8 mouse cellular contexts compared by ENCODE assay signal in genomic region chr8:121241761-121242552, GRCm38 (mm10).
DNase-seq lines count a peak whose midpoint lies in the region; ATAC-seq and TF ChIP-seq lines count a peak whose summit lies in the region.
"Had no signal": no experiment of that assay in that cellular context is flagged by ENCODE, and none has a peak within 500 bp of the region (broad histone marks: within the 10 kb centered on the region; RNA-seq: fewer than 3 reads in every experiment).

No protein-coding gene starts in this region.

- no peaks in the 10 kb centered on the region for H3K27me3 ChIP-seq in embryonic facial prominence, embryonic 11.5 days (ENCODE audit: control insufficient read depth, insufficient read depth, low read length)
- no peaks in the 10 kb centered on the region for H3K27me3 ChIP-seq in heart, embryonic 15.5 days
- H3K27me3 ChIP-seq in kidney, postnatal 0 days (ENCODE audit: insufficient read depth, low read length), result no peaks in the 10 kb centered on the region
- no peaks in the 10 kb centered on the region for H3K27me3 ChIP-seq in midbrain, embryonic 14.5 days (ENCODE audit: control insufficient read depth, insufficient read depth, low read length)

- peaks cover 6% of the 10 kb centered on the region for H3K4me1 ChIP-seq in embryonic facial prominence, embryonic 11.5 days (ENCODE audit: control insufficient read depth, insufficient read depth, low read length)
- H3K4me1 ChIP-seq in heart, embryonic 15.5 days (replicated peaks), result peaks cover 20% of the 10 kb centered on the region
- H3K4me1 ChIP-seq in kidney, postnatal 0 days (replicated peaks; ENCODE audit: insufficient read depth, low read length), result peaks cover 23% of the 10 kb centered on the region
- peaks cover 17% of the 10 kb centered on the region for H3K4me1 ChIP-seq in midbrain, embryonic 14.5 days (ENCODE audit: control insufficient read depth, insufficient read depth, low read length)

- H3K9ac ChIP-seq in embryonic facial prominence, embryonic 11.5 days (replicated peaks; ENCODE audit: low read length), result peak overlapping the region; percentile 14; the same call in 1 of the 2 replicates
- no peak overlapping the region; the same call in 1 of the 2 replicates for H3K9ac ChIP-seq in heart, embryonic 15.5 days
- H3K9ac ChIP-seq in kidney, postnatal 0 days (ENCODE audit: low read depth, low read length), result peak overlapping the region; percentile 2; the same call in 1 of the 2 replicates
- H3K9ac ChIP-seq in midbrain, embryonic 14.5 days (replicated peaks; ENCODE audit: low read length), result no peak overlapping the region
- H3K9ac ChIP-seq: limb, embryonic 12.5 days had no signal

- peak; percentile 58; the same call in 1 of the 2 replicates for ATAC-seq in embryonic facial prominence, embryonic 11.5 days (replicated peaks; ENCODE audit: insufficient number of reproducible peaks, low FRiP score, low TSS enrichment, low read depth)
- peak; percentile 81 for ATAC-seq in heart, embryonic 15.5 days (replicated peaks; ENCODE audit: insufficient number of reproducible peaks, insufficient read depth, low FRiP score, low read depth)
- ATAC-seq in kidney, postnatal 0 days (replicated peaks; ENCODE audit: low FRiP score, low read depth), result peak; percentile 84
- ATAC-seq in midbrain, embryonic 14.5 days (ENCODE audit: low FRiP score, low TSS enrichment), result no peak

- H3K27ac ChIP-seq in embryonic facial prominence, embryonic 11.5 days (replicated peaks; ENCODE audit: low read depth, low read length), result no peak overlapping the region
- peak overlapping the region; percentile 41; the same call in 1 of the 2 replicates for H3K27ac ChIP-seq in heart, embryonic 15.5 days
- peak overlapping the region; percentile 43 for H3K27ac ChIP-seq in kidney, postnatal 0 days
- no peak overlapping the region for H3K27ac ChIP-seq in midbrain, embryonic 14.5 days (replicated peaks; ENCODE audit: low read depth, low read length)
- H3K27ac ChIP-seq: limb, embryonic 12.5 days had no signal

- peak; percentile 58 to 65 for DNase-seq in adrenal gland, adult 18-20 months (ENCODE audit: low spot score in 2 of 2)
- DNase-seq in embryonic facial prominence, embryonic 11.5 days (ENCODE audit: low spot score), result no peak
- peak; percentile 90 for DNase-seq in kidney, postnatal 0 days (ENCODE audit: low spot score)
- DNase-seq in midbrain, embryonic 14.5 days, result peak; percentile 59
- DNase-seq in thymus, postnatal 36 days, result no peak
- no peak for DNase-seq in layer of hippocampus, adult 9-11 months

- no peak overlapping the region for H3K4me3 ChIP-seq in embryonic facial prominence, embryonic 11.5 days (ENCODE audit: low read depth, low read length)
- no peak overlapping the region for H3K4me3 ChIP-seq in heart, embryonic 15.5 days
- no peak overlapping the region for H3K4me3 ChIP-seq in kidney, postnatal 0 days (replicated peaks; ENCODE audit: low read depth, low read length)
- H3K4me3 ChIP-seq in midbrain, embryonic 14.5 days (replicated peaks; ENCODE audit: low read depth, low read length), result no peak overlapping the region
- H3K4me3 ChIP-seq: limb, embryonic 12.5 days had no signal

- no peaks in the 10 kb centered on the region for H3K36me3 ChIP-seq in embryonic facial prominence, embryonic 11.5 days (replicated peaks; ENCODE audit: control insufficient read depth, insufficient read depth, low read depth, low read length)
- H3K36me3 ChIP-seq in heart, embryonic 15.5 days, result no peaks in the 10 kb centered on the region
- no peaks in the 10 kb centered on the region for H3K36me3 ChIP-seq in kidney, postnatal 0 days (ENCODE audit: insufficient read depth, low read length)
- H3K36me3 ChIP-seq in midbrain, embryonic 14.5 days (ENCODE audit: control insufficient read depth, insufficient read depth, low read length), result no peaks in the 10 kb centered on the region
- H3K36me3 ChIP-seq: limb, embryonic 12.5 days had no signal

- no peak; the same call in 1 of the 2 replicates for TF ChIP-seq CTCF in kidney, postnatal 0 days (IDR thresholded peaks at IDR 0.05; ENCODE audit: low read depth)

- no peak overlapping the region for H3K4me2 ChIP-seq in embryonic facial prominence, embryonic 11.5 days (ENCODE audit: low read depth, low read length)
- H3K4me2 ChIP-seq in heart, embryonic 15.5 days, result peak overlapping the region; percentile 31
- H3K4me2 ChIP-seq in kidney, postnatal 0 days (ENCODE audit: low read length), result no peak overlapping the region
- no peak overlapping the region for H3K4me2 ChIP-seq in midbrain, embryonic 14.5 days (ENCODE audit: low read length)
- H3K4me2 ChIP-seq: limb, embryonic 12.5 days had no signal

- H3K9me3 ChIP-seq in embryonic facial prominence, embryonic 11.5 days (replicated peaks; ENCODE audit: control insufficient read depth, low read length), result no peaks in the 10 kb centered on the region
- no peaks in the 10 kb centered on the region for H3K9me3 ChIP-seq in heart, embryonic 15.5 days (replicated peaks)
- H3K9me3 ChIP-seq in kidney, postnatal 0 days (replicated peaks; ENCODE audit: low read length), result no peaks in the 10 kb centered on the region
- H3K9me3 ChIP-seq in midbrain, embryonic 14.5 days (ENCODE audit: control insufficient read depth, low read length), result no peaks in the 10 kb centered on the region
- H3K9me3 ChIP-seq: limb, embryonic 12.5 days had no signal

- 12% methylated on average over 14 of the region's 14 CpGs for WGBS in embryonic facial prominence, embryonic 11.5 days
- WGBS in heart, embryonic 15.5 days, result 9% methylated on average over 14 of the region's 14 CpGs
- 6% methylated on average over 14 of the region's 14 CpGs for WGBS in kidney, postnatal 0 days
- 7% methylated on average over 14 of the region's 14 CpGs for whole genome bisulfite sequencing in midbrain, embryonic 14.5 days

Comparison
In these comparisons a context has a peak if more than half of its experiments do, and no peak if none do; other contexts are left out.
1. DNase-seq: peak in adrenal gland, adult 18-20 months (2 of 2), kidney, postnatal 0 days (single experiment) and midbrain, embryonic 14.5 days (single experiment); none in embryonic facial prominence, embryonic 11.5 days (single experiment), thymus, postnatal 36 days (0 of 2) and layer of hippocampus, adult 9-11 months (single experiment).
2. H3K27ac ChIP-seq: peak in heart, embryonic 15.5 days (single experiment) and kidney, postnatal 0 days (single experiment); none in embryonic facial prominence, embryonic 11.5 days (single experiment) and midbrain, embryonic 14.5 days (single experiment).
3. H3K9ac ChIP-seq: peak in embryonic facial prominence, embryonic 11.5 days (single experiment) and kidney, postnatal 0 days (single experiment); none in heart, embryonic 15.5 days (single experiment) and midbrain, embryonic 14.5 days (single experiment).